Mouse (Mus musculus): ENCODE data around the gene Cd52.

DNA sequence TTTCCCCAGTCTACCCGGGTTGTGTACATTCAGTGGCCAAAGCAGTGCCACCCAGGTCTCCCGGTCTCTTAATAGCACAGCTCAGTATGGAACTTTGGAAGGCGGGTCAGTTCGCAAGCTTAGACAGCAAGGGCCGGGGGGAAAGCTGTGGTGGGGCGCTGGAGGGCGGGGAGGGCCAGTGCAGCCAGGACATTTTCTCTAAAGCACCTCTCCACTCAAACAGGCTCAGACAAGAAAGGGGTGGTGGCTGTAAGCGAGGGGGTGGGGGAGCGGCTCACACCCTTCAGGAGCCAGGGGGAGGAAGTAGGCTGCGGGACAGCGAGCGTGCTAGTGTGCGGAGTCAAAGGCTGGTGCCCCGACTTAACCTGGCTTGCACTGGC lies 34.1 kb upstream of the Cd52 start:
- TF ChIP-seq CTCF (conservative IDR thresholded peaks at IDR 0.05; ENCODE audit: low read length) = no peak
- TF ChIP-seq POU5F1 (IDR thresholded peaks at IDR 0.05; ENCODE audit: borderline replicate concordance, low read length) = no peak
- TF ChIP-seq NANOG (IDR thresholded peaks at IDR 0.05; ENCODE audit: borderline replicate concordance, low read length) = no peak

Data from E14TG2a.4 (cell line).